Mouse (Mus musculus) forebrain, embryonic 14.5 days (tissue): Measurements from ENCODE around the gene Gga3. TPM values are rescaled to one million over a fixed set of nuclear protein-coding genes. Genes with fewer than 3 reads are reported as not detected.

ENCODE experiments used
- ATAC-seq: fragments of 200-750 bp; cut with Nextera tagmentation; 2 replicates; pipeline ENCODE4 v1.8.0; 2017; ENCODE audit warnings: mild to moderate bottlenecking, moderate library complexity
- DNase-seq: peaks from one replicate; pipeline ENCODE4 v3.0.0-alpha.2; 2015; ENCODE audit warnings: low spot score
- H3K27ac ChIP-seq: fragments of 300-500 bp; sonication (generic); 2 replicates; pipeline ENCODE4 v1.5.1; 2014; ENCODE audit warnings: low read depth, mild to moderate bottlenecking, control low read depth, low read length, moderate library complexity
- H3K27me3 ChIP-seq: fragments of 300-500 bp; sonication (generic); replicated peaks from 2 replicates; pipeline ENCODE4 v1.6.1; 2014; ENCODE audit warnings: low read length, control low read depth, mixed read lengths; ENCODE audit not compliant: control insufficient read depth, insufficient read depth
- H3K36me3 ChIP-seq: fragments of 300-500 bp; sonication (generic); 2 replicates; pipeline ENCODE4 v1.6.1; 2014; ENCODE audit warnings: low read length, control low read depth; ENCODE audit not compliant: control insufficient read depth, insufficient read depth
- H3K4me1 ChIP-seq: fragments of 300-500 bp; sonication (generic); 2 replicates; pipeline ENCODE4 v1.6.1; 2014; ENCODE audit warnings: antibody characterized with exemption, low read length, control low read depth; ENCODE audit not compliant: control insufficient read depth, insufficient read depth
- H3K4me2 ChIP-seq: fragments of 300-500 bp; sonication (generic); 2 replicates; pipeline ENCODE4 v1.6.1; 2014; ENCODE audit warnings: mild to moderate bottlenecking, control low read depth, low read length
- H3K4me3 ChIP-seq: fragments of 300-500 bp; sonication (generic); 2 replicates; pipeline ENCODE4 v1.5.1; 2014; ENCODE audit warnings: low read depth, low read length, control low read depth
- H3K9ac ChIP-seq: fragments of 300-500 bp; sonication (generic); 2 replicates; pipeline ENCODE4 v1.6.1; 2014; ENCODE audit warnings: mild to moderate bottlenecking, low read length, control low read depth, moderate library complexity
- H3K9me3 ChIP-seq: fragments of 300-500 bp; sonication (generic); replicated peaks from 2 replicates; pipeline ENCODE4 v1.6.1; 2016; ENCODE audit warnings: low read length, control low read depth, mixed read lengths; ENCODE audit not compliant: control insufficient read depth
- WGBS: fragments of 180-500 bp; shearing (Covaris S2); extraction: QIAGEN DNeasy Blood & Tissue Kit; methylation state at CpG from one replicate; pipeline ENCODE4 v1.1.7; 2014; 5-methylcytosine and 5-hydroxymethylcytosine counted together
- polyA plus RNA-seq: library from polyadenylated mRNA; unstranded; fragments of >200 nt; fragmentation: Nextera tagmentation; extraction: Ambion mirVana; gene quantifications from 2 replicates; pipeline ENCODE4 v1.2.1, GENCODE M21; 2014

Gga3 gene
- polyA plus RNA-seq, 1 experiment from 2014 or later: 18.1 TPM

- ATAC-seq: no peak
- WGBS: 85% methylated on average over 6 of the region's 6 CpGs
- H3K36me3 ChIP-seq: peaks cover 38% of the 10 kb centered on the region
Measured at GRCm38 (mm10) chr11:115615875-115616274, 12.0 kb upstream of the Gga3 start.

GRCm38 (mm10) chr11:115615108-115615825 is 11.4 kb upstream of the Gga3 start:
- Histone ChIP-seq H3K27me3 (no peaks in the 10 kb centered on the region), H3K4me1 (0 out of 2 replicates have a peak, but pooled peaks cover 2% of the 10 kb centered on the region), H3K4me2 (no peak overlapping the region), H3K36me3 (peaks cover 32% of the 10 kb centered on the region), H3K9ac (no peak overlapping the region), H3K9me3 (no peaks in the 10 kb centered on the region), H3K4me3 (no peak overlapping the region), H3K27ac (no peak overlapping the region)
- DNase-seq (no peak), ATAC-seq (no peak)
- WGBS: 86% methylated on average over 15 of the region's 15 CpGs

More at GRCm38 (mm10) chr11:115615875-115616274, 12.0 kb upstream of the Gga3 start:
- Histone ChIP-seq H3K9ac (no peak overlapping the region), H3K9me3 (no peaks in the 10 kb centered on the region), H3K4me1 (0 out of 2 replicates have a peak, but pooled peaks cover 2% of the 10 kb centered on the region), H3K4me2 (no peak overlapping the region), H3K27ac (no peak overlapping the region), H3K27me3 (no peaks in the 10 kb centered on the region), H3K4me3 (no peak overlapping the region)
- no peak for DNase-seq

- Histone ChIP-seq H3K4me1 (0 out of 2 replicates have a peak, but pooled peaks cover 2% of the 10 kb centered on the region), H3K4me3 (no peak overlapping the region), H3K4me2 (no peak overlapping the region), H3K36me3 (peaks cover 28% of the 10 kb centered on the region), H3K9me3 (no peaks in the 10 kb centered on the region), H3K9ac (no peak overlapping the region), H3K27ac (no peak overlapping the region), H3K27me3 (no peaks in the 10 kb centered on the region)
- no peak for DNase-seq
- 84% methylated on average over 10 of the region's 10 CpGs for WGBS
- ATAC-seq: no peak
Measured at GRCm38 (mm10) chr11:115614346-115615107, 10.7 kb upstream of the Gga3 start.

- Histone ChIP-seq H3K9ac (peak overlapping the region; percentile 70), H3K4me1 (0 out of 2 replicates have a peak, but pooled peaks cover 2% of the 10 kb centered on the region), H3K36me3 (peaks cover 35% of the 10 kb centered on the region), H3K9me3 (no peaks in the 10 kb centered on the region), H3K4me2 (peak overlapping the region; percentile 85), H3K27ac (no peak overlapping the region), H3K4me3 (peak overlapping the region; percentile 59), H3K27me3 (no peaks in the 10 kb centered on the region)
- ATAC-seq: no peak
- WGBS: under 1% methylated on average over 16 of the region's 16 CpGs
- DNase-seq: peak; percentile 13
Measured at GRCm38 (mm10) chr11:115613138-115613945, 9.5 kb upstream of the Gga3 start.

GRCm38 (mm10) chr11:115612410-115613137 is 8.7 kb upstream of the Gga3 start, which contains the start of gene Mif4gd:
TSS of gene Mif4gd (minus strand) at chr11:115612969.
- Histone ChIP-seq H3K27me3 (no peaks in the 10 kb centered on the region), H3K4me3 (peak within 1 kb of the TSS; percentile 59), H3K36me3 (peaks cover 43% of the 10 kb centered on the region), H3K4me1 (0 out of 2 replicates have a peak, but pooled peaks cover 2% of the 10 kb centered on the region), H3K9me3 (no peaks in the 10 kb centered on the region), H3K9ac (peak within 1 kb of the TSS; percentile 70), H3K4me2 (peak within 1 kb of the TSS; percentile 85), H3K27ac (peak within 1 kb of the TSS; percentile 66)
- ATAC-seq: peak; percentile 89
- DNase-seq: peak; percentile 70
- WGBS: under 1% methylated on average over 77 of the region's 80 CpGs

GRCm38 (mm10) chr11:115612059-115612409 is 8.2 kb upstream of the Gga3 start:
- Histone ChIP-seq H3K27me3 (no peaks in the 10 kb centered on the region), H3K4me1 (0 out of 2 replicates have a peak, but pooled peaks cover 2% of the 10 kb centered on the region), H3K9ac (peak overlapping the region; percentile 70), H3K4me2 (peak overlapping the region; percentile 85), H3K9me3 (no peaks in the 10 kb centered on the region), H3K4me3 (peak overlapping the region; percentile 59), H3K27ac (peak overlapping the region; percentile 66; the same call in 1 of the 2 replicates), H3K36me3 (peaks cover 47% of the 10 kb centered on the region)
- ATAC-seq: peak; percentile 29
- peak; percentile 66 for DNase-seq
- under 1% methylated on average over 13 of the region's 13 CpGs for WGBS

GRCm38 (mm10) chr11:115611173-115611572 is 7.3 kb upstream of the Gga3 start:
- Histone ChIP-seq H3K4me2 (no peak overlapping the region), H3K9ac (peak overlapping the region; percentile 70; the same call in 1 of the 2 replicates), H3K4me3 (no peak overlapping the region), H3K27ac (no peak overlapping the region), H3K9me3 (no peaks in the 10 kb centered on the region), H3K27me3 (no peaks in the 10 kb centered on the region), H3K4me1 (0 out of 2 replicates have a peak, but pooled peaks cover 2% of the 10 kb centered on the region), H3K36me3 (peaks cover 50% of the 10 kb centered on the region)
- DNase-seq: no peak
- 73% methylated on average over 6 of the region's 6 CpGs for WGBS
- ATAC-seq: no peak

GRCm38 (mm10) chr11:115609576-115609975 is 5.7 kb upstream of the Gga3 start:
- Histone ChIP-seq H3K36me3 (peaks cover 48% of the 10 kb centered on the region), H3K4me1 (peaks cover 9% of the 10 kb centered on the region), H3K4me2 (no peak overlapping the region), H3K9ac (no peak overlapping the region), H3K4me3 (no peak overlapping the region), H3K9me3 (no peaks in the 10 kb centered on the region), H3K27ac (no peak overlapping the region), H3K27me3 (no peaks in the 10 kb centered on the region)
- 71% methylated on average over 3 of the region's 3 CpGs for WGBS
- ATAC-seq (no peak), DNase-seq (no peak)
